Mouse (Mus musculus) gastrocnemius, adult 2 months (tissue): ENCODE results near the gene Kazald1. TPM values are rescaled to one million over a fixed set of nuclear protein-coding genes. Genes with fewer than 3 reads are reported as not detected.

Experiments used
- DNase-seq: peaks from one replicate; pipeline ENCODE4 v3.0.0; 2022
- H3K27ac ChIP-seq: fragments of 200-600 bp; 2 replicates; pipeline ENCODE4 v1.8.1; 2022; ENCODE audit warnings: mild to moderate bottlenecking
- H3K4me3 ChIP-seq: fragments of 200-600 bp; 2 replicates; pipeline ENCODE4 v1.8.1; 2022; ENCODE audit warnings: mild to moderate bottlenecking, moderate library complexity
- CTCF ChIP-seq: fragments of 200-600 bp; IDR thresholded peaks from 2 replicates; pipeline ENCODE4 v1.8.1; 2022; ENCODE audit warnings: antibody characterized with exemption, mild to moderate bottlenecking, moderate library complexity
- intact Hi-C: fragments of 180-260 bp; cut with DNase I; formaldehyde crosslinking; loops from one replicate; pipeline ENCODE4 v1.15.1; 2025
- total RNA-seq, 2 experiments: library from RNA; stranded (reverse); gene quantifications; 2 replicates each; pipeline ENCODE4 v1.2.3; 2021

Kazald1 gene
- total RNA-seq, 2 experiments from 2014 or later, result 4.2 to 5.9 TPM

DNA sequence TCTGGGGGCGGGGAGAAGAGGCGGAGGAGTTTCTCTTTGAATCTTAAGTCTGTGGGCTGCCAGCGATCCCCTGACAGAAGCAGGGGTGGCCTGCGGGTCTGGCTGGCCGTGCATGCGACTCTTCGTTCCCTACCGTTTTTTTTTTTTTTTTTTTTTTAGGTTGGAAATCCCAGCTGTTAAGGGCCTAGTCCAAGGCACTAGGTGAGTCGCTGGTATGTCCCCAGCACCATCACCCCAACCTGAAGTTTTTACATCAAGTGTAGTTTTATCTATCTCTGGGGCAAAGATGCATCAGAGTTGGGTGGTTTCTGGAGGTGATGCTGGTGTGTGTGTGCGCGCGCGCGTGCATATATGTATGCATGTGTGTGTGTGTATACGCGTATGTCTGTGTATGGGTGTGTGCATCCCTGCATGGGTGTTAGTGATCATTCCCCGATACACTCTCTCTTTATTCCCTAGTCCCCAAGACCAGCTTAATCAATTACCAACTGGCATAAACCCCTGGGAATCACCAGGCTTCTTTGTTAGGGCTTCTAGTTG, 1.1 kb downstream of the Kazald1 start:
- intact Hi-C loops, result no loop called here
- no peak for DNase-seq

DNA sequence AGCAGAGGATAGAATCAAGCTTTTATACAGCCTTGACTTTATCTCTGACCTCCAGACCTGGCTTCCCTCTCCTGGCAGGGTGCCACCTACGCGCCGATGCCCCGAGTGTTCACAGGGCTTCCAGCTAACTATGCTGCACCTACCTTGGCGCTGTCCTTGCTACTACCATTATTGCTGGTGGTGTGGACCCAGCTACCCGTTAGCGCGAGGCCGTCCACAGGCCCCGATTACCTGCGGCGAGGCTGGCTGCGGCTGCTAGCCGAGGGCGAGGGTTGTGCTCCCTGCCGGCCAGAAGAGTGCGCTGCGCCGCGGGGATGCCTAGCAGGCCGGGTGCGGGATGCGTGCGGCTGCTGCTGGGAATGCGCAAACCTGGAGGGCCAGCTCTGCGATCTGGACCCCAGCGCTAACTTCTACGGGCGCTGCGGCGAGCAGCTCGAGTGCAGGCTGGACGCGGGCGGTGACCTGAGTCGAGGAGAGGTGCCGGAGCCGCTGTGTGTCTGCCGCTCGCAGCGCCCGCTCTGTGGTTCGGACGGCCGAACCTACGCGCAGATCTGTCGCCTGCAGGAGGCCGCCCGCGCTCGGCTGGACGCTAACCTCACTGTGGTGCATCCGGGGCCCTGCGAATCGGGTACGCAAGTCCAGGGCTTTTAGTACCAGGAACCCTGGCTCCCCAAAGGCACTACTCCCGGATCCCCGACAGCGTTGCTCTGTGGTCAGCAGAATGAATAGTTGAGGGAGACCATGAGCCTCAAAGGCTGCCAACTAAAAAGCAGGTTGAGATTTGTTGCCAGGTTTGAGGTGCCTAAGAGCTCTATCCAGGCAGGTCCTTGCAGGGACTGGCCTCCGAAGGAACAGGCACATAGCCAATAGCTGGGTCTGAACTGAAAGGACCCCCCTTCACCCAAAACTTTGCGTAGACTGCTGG, 1.8 kb downstream of the Kazald1 start:
- H3K4me3 ChIP-seq, result peak overlapping the region; percentile 88

More for the DNA sequence above, 1.1 kb downstream of the Kazald1 start:
- peak overlapping the region; percentile 88 for H3K4me3 ChIP-seq
- TF ChIP-seq CTCF, result no peak
- H3K27ac ChIP-seq, result peak overlapping the region; percentile 99

DNA sequence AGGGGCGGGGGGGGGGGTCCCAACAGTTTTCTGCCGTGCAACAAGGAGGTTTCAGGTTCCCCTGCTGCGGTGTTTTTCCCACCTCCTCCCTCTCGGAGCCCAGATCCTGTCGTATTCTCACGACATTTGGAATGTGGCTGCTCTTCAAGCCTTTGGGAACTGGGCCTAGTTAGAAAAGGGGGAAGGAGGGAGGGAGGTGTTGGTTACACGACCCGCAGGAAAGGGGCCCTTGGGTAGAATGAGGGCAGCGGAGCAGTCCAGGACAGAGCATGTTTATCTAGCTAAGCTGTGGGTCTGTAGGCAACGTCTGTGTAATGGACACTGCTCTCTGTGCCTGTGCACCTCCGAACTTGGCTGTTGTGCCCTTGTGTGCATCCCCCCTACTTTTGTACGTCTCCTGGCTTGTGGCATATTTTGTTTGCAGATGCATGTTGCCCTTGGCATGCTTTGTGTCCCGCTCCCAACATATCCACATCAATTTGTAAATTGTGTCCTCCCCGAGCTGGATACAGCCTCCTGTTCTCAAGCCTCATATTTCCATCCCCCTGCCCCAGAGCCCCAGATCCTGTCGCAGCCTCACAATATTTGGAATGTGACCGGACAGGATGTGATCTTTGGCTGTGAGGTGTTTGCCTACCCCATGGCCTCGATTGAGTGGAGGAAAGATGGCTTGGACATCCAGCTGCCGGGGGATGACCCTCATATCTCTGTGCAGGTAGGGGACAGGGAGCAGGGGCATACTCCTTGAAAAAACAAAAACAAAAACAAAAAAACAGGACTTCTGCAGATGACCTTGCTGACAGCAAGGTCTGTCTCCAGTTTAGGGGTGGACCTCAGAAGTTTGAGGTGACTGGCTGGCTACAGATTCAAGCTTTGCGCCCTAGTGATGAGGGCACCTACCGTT, 3.0 kb downstream of the Kazald1 start:
- Histone ChIP-seq H3K4me3 (peak overlapping the region; percentile 88), H3K27ac (peak overlapping the region; percentile 99)
- DNase-seq, result peak; percentile 24
- intact Hi-C loops, result no loop called here
- no peak for TF ChIP-seq CTCF

More for the DNA sequence above, 1.8 kb downstream of the Kazald1 start:
- H3K27ac ChIP-seq, result peak overlapping the region; percentile 99
- TF ChIP-seq CTCF, result peak; percentile 76
- DNase-seq, result peak; percentile 81
- intact Hi-C loops, result no loop called here

DNA sequence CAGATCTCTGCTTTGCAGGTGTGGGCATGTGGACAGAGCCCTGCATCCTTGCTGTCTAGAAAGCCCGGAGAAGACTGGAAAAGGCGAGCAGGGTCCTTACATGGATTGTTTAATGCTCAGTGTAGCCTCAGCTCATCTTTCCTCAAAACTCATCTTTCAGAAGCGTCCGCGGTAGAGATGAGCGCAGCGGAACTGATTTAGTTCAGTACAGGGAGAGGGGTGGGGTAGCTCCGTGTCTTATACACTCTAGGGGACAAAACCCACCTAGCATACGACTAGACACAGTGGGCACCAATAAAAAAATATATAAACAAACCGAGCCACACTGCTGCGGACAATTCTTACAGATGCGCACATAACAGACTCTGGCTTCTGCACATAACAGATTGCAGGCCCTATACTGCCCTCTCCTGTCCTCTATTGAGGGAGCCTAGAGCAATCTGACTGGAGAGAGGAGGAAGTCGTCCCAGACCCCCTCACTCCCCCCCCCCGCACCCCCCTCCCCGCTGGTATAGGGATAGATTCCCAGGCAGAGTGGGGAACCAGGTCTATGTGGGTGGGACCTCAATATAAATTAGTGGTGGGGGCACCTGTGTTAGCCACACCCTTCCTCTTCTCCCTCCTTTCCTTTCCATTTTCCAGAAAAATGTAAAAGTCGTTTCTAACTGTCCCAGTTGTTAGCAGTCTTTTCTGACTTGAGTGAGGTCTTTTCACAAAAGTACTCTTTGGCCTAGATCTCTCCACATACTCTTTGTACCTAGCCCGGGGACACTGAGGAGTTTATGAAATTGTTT, 4.1 kb downstream of the Kazald1 start:
- TF ChIP-seq CTCF, result peak; percentile 44; the same call in 1 of the 2 replicates
- peak overlapping the region; percentile 63 for H3K4me3 ChIP-seq
- intact Hi-C loops, result no loop called here
- no peak for DNase-seq
- peak overlapping the region; percentile 68 for H3K27ac ChIP-seq

DNA sequence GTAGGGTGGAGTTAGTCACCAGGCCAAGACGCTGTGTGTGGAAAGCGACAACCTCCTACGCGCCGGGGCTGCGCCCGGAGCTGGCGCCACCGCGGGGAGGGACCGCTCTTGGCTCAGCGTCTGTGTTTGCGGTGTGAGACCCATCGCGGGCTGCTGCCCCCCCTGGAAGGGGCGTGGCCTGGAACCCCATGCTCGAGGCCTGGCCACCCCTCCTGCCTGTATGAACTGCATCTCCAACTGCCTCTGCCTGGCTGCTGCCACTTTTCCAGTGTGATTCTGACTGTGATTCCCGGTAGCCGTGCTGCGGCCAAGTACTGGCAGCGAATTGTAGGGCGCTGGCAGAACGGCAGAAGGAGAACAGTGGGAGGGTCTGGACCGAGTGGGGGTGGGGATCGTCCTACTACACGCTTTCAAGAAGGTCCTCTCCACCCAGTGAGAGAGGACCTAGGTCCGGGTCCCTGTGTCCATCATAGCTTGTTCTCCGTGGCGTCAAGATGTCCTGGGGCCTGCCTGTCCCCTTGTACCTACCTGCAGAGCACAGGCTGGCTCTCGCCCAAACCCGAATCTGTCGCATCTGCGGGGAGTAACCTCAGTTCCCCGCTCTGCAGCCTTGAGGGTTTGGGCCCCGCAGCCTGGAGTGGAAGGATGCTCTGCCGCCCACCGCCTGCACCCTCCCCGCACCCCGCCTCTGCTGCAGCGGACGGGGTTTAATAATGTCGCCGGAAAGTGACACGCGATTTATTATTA, 4.9 kb downstream of the Kazald1 start:
- no peak for TF ChIP-seq CTCF
- peak; percentile 78 for DNase-seq
- H3K4me3 ChIP-seq, result peak overlapping the region; percentile 63
- peak overlapping the region; percentile 68 for H3K27ac ChIP-seq
- intact Hi-C loops, result no loop called here

DNA sequence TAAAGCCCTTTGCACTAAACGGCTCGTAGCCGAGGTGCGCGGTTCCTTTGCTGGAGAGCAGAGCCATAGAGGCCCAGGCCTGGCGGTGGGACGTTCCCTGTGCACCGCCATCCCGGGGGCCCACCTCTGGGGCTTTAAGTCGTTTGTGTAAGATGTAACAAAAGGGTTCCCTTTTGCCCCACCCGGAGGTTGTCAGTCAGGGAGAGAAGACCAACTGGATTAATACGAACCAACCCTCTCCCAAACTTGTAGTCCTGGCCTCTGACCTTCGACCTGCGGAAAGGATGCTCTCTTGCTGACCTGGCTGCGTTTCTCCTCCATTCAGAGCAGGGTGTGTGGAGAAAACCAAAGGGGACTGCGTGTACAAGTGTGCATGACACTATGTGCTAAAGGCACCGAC, 5.7 kb downstream of the Kazald1 start:
- peak overlapping the region; percentile 63 for H3K4me3 ChIP-seq
- no peak for TF ChIP-seq CTCF
- intact Hi-C loops, result no loop called here
- H3K27ac ChIP-seq, result peak overlapping the region; percentile 68; the same call in 1 of the 2 replicates
- no peak for DNase-seq

DNA sequence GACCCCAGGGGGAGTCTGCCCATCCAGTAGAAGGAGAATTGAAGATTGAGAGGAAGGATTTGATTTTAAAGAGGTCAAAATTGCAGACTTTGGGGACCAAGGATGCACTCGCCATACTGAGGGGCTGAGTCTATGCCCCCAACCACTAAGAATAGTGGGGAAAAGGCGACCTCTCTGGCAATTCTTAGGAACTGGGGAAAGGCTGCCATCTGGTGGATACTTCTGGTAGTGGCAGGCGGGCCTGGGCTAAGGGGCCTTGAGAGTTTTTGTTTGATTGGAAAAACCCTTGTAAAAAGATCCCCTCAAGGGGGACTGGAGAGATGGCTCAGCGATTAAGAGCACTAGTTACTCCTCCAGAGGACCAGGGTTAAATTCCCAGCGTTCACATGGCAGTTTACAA, 6.2 kb downstream of the Kazald1 start:
- peak; percentile 75 for DNase-seq
- intact Hi-C loops, result no loop called here
- no peak overlapping the region for H3K27ac ChIP-seq
- no peak; the same call in 1 of the 2 replicates for TF ChIP-seq CTCF
- peak overlapping the region; percentile 32; the same call in 1 of the 2 replicates for H3K4me3 ChIP-seq

DNA sequence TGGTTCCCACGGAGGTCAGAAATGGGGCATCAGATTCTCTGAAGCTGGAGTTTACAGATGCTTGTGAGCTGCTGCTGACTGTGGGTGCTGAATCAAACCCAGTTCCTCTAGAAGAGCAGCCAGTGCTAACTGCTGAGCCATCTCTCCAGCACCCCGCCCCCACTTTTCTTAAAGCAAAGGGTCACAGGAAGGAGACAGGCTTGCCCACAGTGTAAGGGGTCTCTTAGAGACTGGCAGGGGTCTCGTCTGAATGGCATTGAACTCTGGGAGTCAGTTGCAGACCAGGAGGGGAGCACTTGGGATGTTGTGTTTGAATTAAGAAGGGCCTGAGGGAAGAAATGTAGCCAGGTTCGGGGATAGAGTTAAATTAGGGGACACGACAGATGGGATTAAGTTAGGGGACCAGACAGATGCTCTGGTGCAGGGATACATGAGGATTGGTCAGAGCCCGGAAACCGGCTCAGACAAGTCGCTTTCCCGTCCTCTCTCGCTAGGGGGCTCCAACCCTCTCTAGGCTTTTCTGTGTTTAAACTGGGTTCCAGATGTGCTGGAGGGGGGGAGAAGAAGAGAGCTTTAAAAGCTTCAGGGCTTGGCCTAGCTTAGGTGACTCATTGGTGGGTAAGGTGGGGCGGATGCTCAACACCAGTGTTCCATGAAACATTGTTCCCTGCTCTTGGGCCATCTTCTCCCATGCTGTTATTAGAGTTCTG, 7.0 kb downstream of the Kazald1 start:
- peak; percentile 71 for TF ChIP-seq CTCF
- peak; percentile 56 for DNase-seq
- no peak overlapping the region for H3K4me3 ChIP-seq
- intact Hi-C loops, result no loop called here
- no peak overlapping the region for H3K27ac ChIP-seq

DNA sequence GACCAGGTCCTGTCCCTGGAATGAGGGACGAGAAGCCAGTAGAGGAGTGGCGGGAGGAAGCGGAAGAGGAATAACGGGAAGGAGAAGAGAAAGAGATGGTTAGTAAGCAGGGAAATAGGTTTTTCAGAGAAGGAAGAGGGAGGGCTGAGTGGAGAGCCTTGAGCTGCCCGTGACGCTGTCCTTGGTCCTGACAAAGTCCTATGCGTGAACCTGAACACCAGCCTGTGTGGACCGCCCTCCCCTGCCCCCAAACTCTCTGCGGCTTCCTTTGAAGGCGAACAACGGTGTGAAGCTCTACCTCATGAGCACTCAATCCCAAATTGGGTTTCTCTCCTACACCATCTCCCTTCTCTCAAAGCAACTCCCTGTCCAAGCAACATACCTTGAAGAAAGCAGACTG, 22.8 kb downstream of the Kazald1 start:
- TF ChIP-seq CTCF, result no peak
- intact Hi-C loops, result no loop called here
- H3K4me3 ChIP-seq, result no peak overlapping the region
- peak; percentile 48 for DNase-seq
- no peak overlapping the region for H3K27ac ChIP-seq

DNA sequence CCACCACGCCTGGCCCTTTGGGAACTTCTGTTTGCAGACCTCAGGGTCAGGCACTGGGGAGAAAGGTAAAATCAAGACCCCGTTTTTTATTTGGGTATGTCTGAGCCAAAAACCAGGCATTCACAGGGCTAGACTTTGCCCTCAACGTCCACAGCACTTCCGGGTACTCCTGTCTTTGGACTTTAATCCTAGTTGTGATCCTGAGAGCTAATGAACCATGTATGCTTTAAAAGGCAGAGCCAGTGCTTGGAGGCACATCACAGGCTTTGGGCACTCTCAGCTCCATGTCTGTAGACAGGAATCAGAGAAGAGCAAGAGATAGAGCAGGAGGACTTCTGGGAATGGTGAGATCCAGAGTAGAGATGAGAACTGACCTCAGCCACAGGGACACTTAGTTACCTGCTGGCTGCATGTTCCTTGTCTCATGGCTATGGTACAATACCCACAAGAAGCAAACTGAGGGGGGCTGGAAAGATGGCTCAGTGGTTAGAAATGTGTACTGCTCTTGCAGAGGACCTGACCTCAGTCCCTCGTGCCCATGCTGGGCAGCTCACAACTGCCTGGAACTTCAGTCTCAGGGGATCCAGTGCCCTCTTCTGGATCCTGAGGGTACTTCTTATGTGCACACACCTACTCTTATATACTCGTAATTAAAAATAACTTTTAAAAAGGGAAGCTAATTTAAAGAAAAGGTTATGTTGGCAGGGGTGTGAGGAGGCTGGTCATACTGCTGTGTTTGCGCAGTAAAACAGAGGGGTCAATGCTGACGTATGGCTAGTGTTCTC, 25.6 kb downstream of the Kazald1 start:
- H3K4me3 ChIP-seq, result no peak overlapping the region
- H3K27ac ChIP-seq, result no peak overlapping the region
- TF ChIP-seq CTCF, result no peak
- DNase-seq, result no peak
- intact Hi-C loops, result no loop called here
